In genomic region chr6:110645041-110645410, GRCm38 (mm10) we compare ENCODE assay signal across 9 mouse cellular contexts. TPM values are rescaled to one million over a fixed set of nuclear protein-coding genes. Genes with fewer than 3 reads are reported as not detected.
DNase-seq lines count a peak whose midpoint lies in the region; ATAC-seq lines count a peak whose summit lies in the region.
"Had no signal": no experiment of that assay in that cellular context is flagged by ENCODE, and none has a peak within 500 bp of the region (broad histone marks: within the 10 kb centered on the region; RNA-seq: fewer than 3 reads in every experiment).

No protein-coding gene starts in this region.

- H3K4me1 ChIP-seq in liver, embryonic 12.5 days, result no peaks in the 10 kb centered on the region
- H3K4me1 ChIP-seq in limb, embryonic 11.5 days (ENCODE audit: control insufficient read depth, insufficient read depth, low read length), result no peaks in the 10 kb centered on the region
- H3K4me1 ChIP-seq in stomach, embryonic 15.5 days, result no peaks in the 10 kb centered on the region

- peak; percentile 28; the same call in 1 of the 2 replicates for ATAC-seq in cerebellum, adult (ENCODE audit: insufficient number of reproducible peaks, low FRiP score, low TSS enrichment)
- no peak for ATAC-seq in liver, embryonic 12.5 days
- ATAC-seq in limb, embryonic 11.5 days (ENCODE audit: insufficient number of reproducible peaks, low FRiP score, low TSS enrichment, low read depth), result peak; percentile 15; the same call in 1 of the 2 replicates
- ATAC-seq in stomach, embryonic 15.5 days (ENCODE audit: insufficient read depth, low FRiP score, low read depth), result peak; percentile 16; the same call in 1 of the 2 replicates

- no peak overlapping the region for H3K9ac ChIP-seq in liver, embryonic 12.5 days
- no peak overlapping the region for H3K9ac ChIP-seq in limb, embryonic 11.5 days (ENCODE audit: low read length)
- no peak overlapping the region for H3K9ac ChIP-seq in stomach, embryonic 15.5 days

- H3K27ac ChIP-seq in liver, embryonic 12.5 days, result no peak overlapping the region
- no peak overlapping the region for H3K27ac ChIP-seq in limb, embryonic 11.5 days (replicated peaks; ENCODE audit: low read depth, low read length)
- H3K27ac ChIP-seq in stomach, embryonic 15.5 days, result no peak overlapping the region

- no peak for DNase-seq in cerebellum, adult 18-20 months
- DNase-seq in liver, result no peak
- DNase-seq in limb, embryonic 11.5 days (ENCODE audit: low spot score), result peak; percentile 21
- no peak for DNase-seq in spleen, postnatal 36 days (ENCODE audit: low spot score in 2 of 2)
- no peak for DNase-seq in left cerebral cortex, adult 11 months (ENCODE audit: low spot score)
- DNase-seq: gastrocnemius, postnatal 14 days had no signal

- no peaks in the 10 kb centered on the region for H3K36me3 ChIP-seq in liver, embryonic 12.5 days
- no peaks in the 10 kb centered on the region for H3K36me3 ChIP-seq in limb, embryonic 11.5 days (ENCODE audit: control insufficient read depth, insufficient read depth, low read length)
- no peaks in the 10 kb centered on the region for H3K36me3 ChIP-seq in stomach, embryonic 15.5 days

- H3K4me2 ChIP-seq in liver, embryonic 12.5 days, result peak overlapping the region; percentile 42
- peak overlapping the region; percentile 84 for H3K4me2 ChIP-seq in limb, embryonic 11.5 days (ENCODE audit: low read depth, severe bottlenecking)
- H3K4me2 ChIP-seq in stomach, embryonic 15.5 days, result peak overlapping the region; percentile 79

- WGBS in liver, embryonic 12.5 days (ENCODE audit: insufficient replicate concordance), result 4% methylated on average over 7 of the region's 7 CpGs
- WGBS in limb, embryonic 11.5 days, result 5% methylated on average over 7 of the region's 7 CpGs
- WGBS in stomach, embryonic 15.5 days, result 3% methylated on average over 7 of the region's 7 CpGs

- H3K27me3 ChIP-seq in liver, embryonic 12.5 days (replicated peaks), result peaks cover 40% of the 10 kb centered on the region
- peaks cover 38% of the 10 kb centered on the region for H3K27me3 ChIP-seq in limb, embryonic 11.5 days (ENCODE audit: control insufficient read depth, insufficient read depth, low read length)
- H3K27me3 ChIP-seq in stomach, embryonic 15.5 days (replicated peaks), result peaks cover 27% of the 10 kb centered on the region

- H3K9me3 ChIP-seq in liver, embryonic 12.5 days (replicated peaks), result no peaks in the 10 kb centered on the region
- no peaks in the 10 kb centered on the region for H3K9me3 ChIP-seq in limb, embryonic 11.5 days (ENCODE audit: control insufficient read depth, low read length)
- H3K9me3 ChIP-seq in stomach, embryonic 15.5 days, result no peaks in the 10 kb centered on the region

- H3K4me3 ChIP-seq in liver, embryonic 12.5 days, result peak overlapping the region; percentile 21; the same call in 1 of the 2 replicates
- H3K4me3 ChIP-seq in limb, embryonic 11.5 days (ENCODE audit: low read depth, low read length), result peak overlapping the region; percentile 42
- peak overlapping the region; percentile 49 for H3K4me3 ChIP-seq in stomach, embryonic 15.5 days (replicated peaks)

RNA-seq across cellular contexts. Expression of gene Grm7, which starts 0.4 kb away (rescaled TPM):
- 0.10 and 0.24 TPM in 2 replicates for polyA plus RNA-seq in liver, embryonic 12.5 days (2016; fragmentation: Nextera tagmentation; extraction: Ambion mirVana)
- 0.04 and 0.15 TPM in 2 replicates for polyA plus RNA-seq in limb, embryonic 11.5 days (2014; fragmentation: Nextera tagmentation; extraction: Ambion mirVana)
- 3.7 and 4.3 TPM in 2 replicates for polyA plus RNA-seq in stomach, embryonic 15.5 days (2015; fragmentation: Nextera tagmentation; extraction: Ambion mirVana)
